17 mouse cellular contexts compared by ENCODE assay signal in genomic region chr12:82273503-82273902, GRCm38 (mm10).
"Had no signal": no experiment of that assay in that cellular context is flagged by ENCODE, and none has a peak within 500 bp of the region (broad histone marks: within the 10 kb centered on the region; RNA-seq: fewer than 3 reads in every experiment).

No protein-coding gene starts in this region.

- DNase-seq: kidney, adult 18-20 months; kidney, postnatal 10 days; kidney, postnatal 36 days; layer of hippocampus, adult 9-11 months; liver, embryonic 13.5 days; lung, embryonic 14.5 days; lung, postnatal 10 days; lung, postnatal 4 days; thymus, adult 2 months; thymus, postnatal 14 days; thymus, postnatal 4 days had no signal

- H3K9ac ChIP-seq: limb, embryonic 13.5 days; liver, embryonic 13.5 days; lung, embryonic 14.5 days; midbrain, embryonic 15.5 days; neural tube, embryonic 13.5 days had no signal

- H3K4me1 ChIP-seq: midbrain, embryonic 15.5 days had no signal

- H3K4me2 ChIP-seq: limb, embryonic 13.5 days; liver, embryonic 13.5 days; lung, embryonic 14.5 days; midbrain, embryonic 11.5 days; midbrain, embryonic 15.5 days; neural tube, embryonic 13.5 days had no signal

- H3K27me3 ChIP-seq: liver, embryonic 13.5 days; midbrain, embryonic 15.5 days; neural tube, embryonic 13.5 days had no signal

- H3K36me3 ChIP-seq: limb, embryonic 10.5 days; limb, embryonic 13.5 days; liver, embryonic 13.5 days; midbrain, embryonic 15.5 days; neural tube, embryonic 13.5 days had no signal

- H3K9me3 ChIP-seq: limb, embryonic 10.5 days; limb, embryonic 13.5 days; liver, embryonic 13.5 days; midbrain, embryonic 15.5 days; neural tube, embryonic 13.5 days had no signal

- H3K4me3 ChIP-seq: limb, embryonic 10.5 days; limb, embryonic 13.5 days; liver, embryonic 13.5 days; midbrain, embryonic 15.5 days; myocyte; neural tube, embryonic 13.5 days had no signal

- H3K27ac ChIP-seq: limb, embryonic 10.5 days; limb, embryonic 13.5 days; liver, embryonic 13.5 days; midbrain, embryonic 15.5 days; neural tube, embryonic 13.5 days had no signal

- ATAC-seq: midbrain, embryonic 15.5 days had no signal
